Mouse (Mus musculus): Measurements from ENCODE around the gene Gm49388.

DNA sequence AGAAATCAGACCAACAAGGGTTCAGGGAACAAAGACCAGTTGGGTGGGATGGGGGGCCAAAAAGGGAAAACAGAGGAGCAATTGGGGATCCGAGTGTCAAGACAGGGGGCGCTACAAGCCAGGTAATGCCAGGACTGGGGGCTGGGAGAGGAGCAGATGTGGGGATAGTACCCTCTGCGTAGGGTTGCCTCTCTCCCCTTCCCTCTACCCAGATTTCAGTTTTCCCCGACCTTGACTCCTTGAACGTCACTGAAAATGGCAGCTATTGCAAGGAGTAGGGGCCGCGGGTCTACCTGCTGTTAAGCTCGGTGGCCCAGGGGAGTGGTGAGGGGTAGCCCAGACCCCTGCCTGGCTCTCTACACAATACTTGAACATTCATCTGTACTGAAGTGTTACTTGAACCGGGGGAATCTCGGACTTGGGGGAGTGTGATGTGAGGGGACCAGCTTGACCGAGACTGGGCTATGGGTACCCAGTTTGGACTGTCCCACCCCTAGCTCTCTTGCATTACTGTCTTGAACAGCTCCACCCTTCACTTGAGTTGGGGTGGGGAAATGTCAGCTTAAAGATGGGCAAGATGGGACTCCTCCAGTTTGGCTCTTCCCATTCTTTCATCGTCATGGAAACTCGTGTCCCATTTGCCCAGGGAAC is 16.9 kb upstream of the Gm49388 start:
- TF ChIP-seq EP300 (IDR thresholded peaks at IDR 0.05; ENCODE audit: low read depth), result no peak
- TF ChIP-seq CTCF (IDR thresholded peaks at IDR 0.05; ENCODE audit: low read depth), result peak; percentile 55

Data from liver, postnatal 0 days (tissue).